Mouse (Mus musculus) bone marrow macrophage, adult 2 months (primary cell): ENCODE results near the gene Adamts7.

Experiments used
- CTCF ChIP-seq: IDR thresholded peaks from 2 replicates; pipeline ENCODE4 v1.5.1; 2012; ENCODE audit warnings: low read depth, mild to moderate bottlenecking, low read length, moderate library complexity
- POLR2A ChIP-seq: IDR thresholded peaks from 2 replicates; pipeline ENCODE4 v1.6.1; 2012; ENCODE audit warnings: mild to moderate bottlenecking, low read depth, low read length, borderline replicate concordance

- no peak for TF ChIP-seq CTCF
- TF ChIP-seq POLR2A = no peak
Observed at GRCm38 (mm10) chr9:90200501-90200900, 37.6 kb downstream of the Adamts7 start.
